Mouse (Mus musculus): ENCODE measurements around the gene Zbtb48.
A peak's percentile ranks its signal among the peaks of the same experiment; 100 is the strongest.

DNA sequence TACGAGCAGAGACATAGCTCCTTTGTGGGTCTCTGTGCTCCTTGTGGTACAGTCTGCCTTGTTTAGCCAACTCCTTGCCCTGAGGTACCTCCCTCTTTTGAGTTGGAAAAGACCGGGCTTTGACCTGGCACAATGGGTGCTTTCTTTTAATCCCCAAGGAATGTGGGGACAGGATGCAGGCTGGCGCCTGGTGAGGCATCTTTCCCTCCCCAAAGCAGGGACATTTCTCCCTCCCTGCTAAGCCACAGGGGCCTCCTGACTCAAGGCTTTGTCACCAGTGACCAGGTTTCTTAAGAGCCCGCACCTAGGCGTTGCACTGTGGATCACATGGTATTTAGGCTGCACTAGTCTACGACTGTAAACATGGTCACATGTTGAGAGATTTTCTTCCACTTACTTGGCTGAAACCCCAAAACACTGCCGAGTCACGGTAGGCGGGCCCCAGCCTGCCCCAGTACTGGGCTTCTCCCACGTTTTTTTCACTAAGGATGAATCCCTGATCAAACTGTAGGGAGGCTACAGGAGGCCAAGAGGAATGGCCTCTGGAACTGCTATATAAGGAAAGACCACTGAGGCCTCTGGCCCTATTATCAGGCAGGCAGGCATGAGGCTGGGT lies 17.3 kb downstream of the Zbtb48 start:
- TF ChIP-seq CTCF (IDR thresholded peaks at IDR 0.05; ENCODE audit: control insufficient read depth, insufficient read depth, insufficient read length) (no peak), MYOG (IDR thresholded peaks at IDR 0.05; ENCODE audit: control insufficient read depth, extremely low read depth, insufficient read length) (no peak), USF1 (IDR thresholded peaks at IDR 0.05; ENCODE audit: low read depth) (peak; percentile 92)

Data from C2C12 (cell line).